Mouse (Mus musculus): ENCODE data around the gene Gm20449.
"Not testable (repeated sequence)": the region's sequence is repeated elsewhere in the genome, so short reads cannot be mapped to it uniquely, and the experiment has no call there.

Gene Gm20449

GRCm38 (mm10) chr7:41499389-41500049 is at the start of gene Gm20449, which contains the start of gene AW146154:
Gm20449 (minus strand) TSS chr7:41499417.
AW146154 (minus strand) TSS chr7:41499890.
- DNase-seq = peak; percentile 91 to 97

- no peak for DNase-seq
Measured at GRCm38 (mm10) chr7:41512672-41513071, 13.5 kb upstream of the Gm20449 start.

- DNase-seq = no peak
Measured at GRCm38 (mm10) chr7:41512207-41512606, 13.0 kb upstream of the Gm20449 start.

GRCm38 (mm10) chr7:41502402-41502801 is 3.2 kb upstream of the Gm20449 start:
- DNase-seq = no peak

- peak; percentile 22 to 70 for DNase-seq
Measured at GRCm38 (mm10) chr7:41500151-41500934, 1.1 kb upstream of the Gm20449 start.

GRCm38 (mm10) chr7:41499018-41499388 is 214 bp downstream of the Gm20449 start:
- not testable (repeated sequence) for DNase-seq

- not testable (repeated sequence) for DNase-seq
Measured at GRCm38 (mm10) chr7:41498464-41498863, 753 bp downstream of the Gm20449 start.

- DNase-seq = peak in 1 of 2 experiments; percentile 11
Measured at GRCm38 (mm10) chr7:41497871-41498270, 1.3 kb downstream of the Gm20449 start.

GRCm38 (mm10) chr7:41451864-41452263 is 47.4 kb downstream of the Gm20449 start:
- no peak for DNase-seq

- DNase-seq = not testable (repeated sequence)
Measured at GRCm38 (mm10) chr7:41448596-41448995, 50.6 kb downstream of the Gm20449 start, which contains the start of gene Vmn2r57. Vmn2r57 (minus strand) TSS chr7:41448696.

- no peak for DNase-seq
Measured at GRCm38 (mm10) chr7:41394130-41394529, 105.1 kb downstream of the Gm20449 start.

GRCm38 (mm10) chr7:41393048-41393971 is 105.9 kb downstream of the Gm20449 start, which contains the start of gene AI987944:
AI987944 (minus strand) TSS chr7:41393379.
- peak; percentile 59 to 68 for DNase-seq

Data from spleen, adult 18-20 months (tissue).